Mouse (Mus musculus) G1E-ER4 (cell line): ENCODE measurements around the gene Ttc25. TPM values are rescaled to one million over a fixed set of nuclear protein-coding genes. Genes with fewer than 3 reads are reported as not detected.

Experiments used
- GATA1 ChIP-seq: IDR thresholded peaks from one replicate; pipeline ENCODE4 v1.8.0; 2012; ENCODE audit warnings: low read length, inconsistent platforms
- polyA plus RNA-seq: library from polyadenylated mRNA; stranded (reverse); fragments of >175 nt; gene quantifications from 2 replicates; pipeline ENCODE4 v1.2.3, GENCODE M21; 2012

Gene Ttc25
- polyA plus RNA-seq, 1 experiment: not detected

- no peak for TF ChIP-seq GATA1
Measured at GRCm38 (mm10) chr11:100605451-100605850, 60.0 kb downstream of the Ttc25 start.

GRCm38 (mm10) chr11:100607121-100607520 lies 61.7 kb downstream of the Ttc25 start:
- TF ChIP-seq GATA1: no peak

GRCm38 (mm10) chr11:100608796-100609195 lies 63.4 kb downstream of the Ttc25 start:
- TF ChIP-seq GATA1: no peak

- TF ChIP-seq GATA1: no peak
Measured at GRCm38 (mm10) chr11:100609355-100609996, 64.1 kb downstream of the Ttc25 start.

- no peak for TF ChIP-seq GATA1
Measured at GRCm38 (mm10) chr11:100609997-100610680, 64.7 kb downstream of the Ttc25 start.

GRCm38 (mm10) chr11:100611627-100612026 lies 66.2 kb downstream of the Ttc25 start:
- TF ChIP-seq GATA1: no peak

GRCm38 (mm10) chr11:100613241-100613640 lies 67.8 kb downstream of the Ttc25 start:
- no peak for TF ChIP-seq GATA1

GRCm38 (mm10) chr11:100616332-100616731 lies 70.9 kb downstream of the Ttc25 start:
- no peak for TF ChIP-seq GATA1

GRCm38 (mm10) chr11:100617480-100617879 lies 72.1 kb downstream of the Ttc25 start:
- TF ChIP-seq GATA1: no peak

GRCm38 (mm10) chr11:100618761-100619484 lies 73.5 kb downstream of the Ttc25 start, which contains the start of gene Nkiras2:
TSS of gene Nkiras2 (plus strand) at chr11:100619244.
- TF ChIP-seq GATA1: no peak

GRCm38 (mm10) chr11:100619485-100619975 lies 74.1 kb downstream of the Ttc25 start:
- TF ChIP-seq GATA1: no peak

GRCm38 (mm10) chr11:100619982-100620381 lies 74.6 kb downstream of the Ttc25 start, which contains the start of gene Dnajc7:
TSS of gene Dnajc7 (minus strand) at chr11:100620168.
- no peak for TF ChIP-seq GATA1

Other genes starting within 250 kb of the Ttc25 start
- gene Eif1, start 225.7 kb upstream of the Ttc25 start, polyA plus RNA-seq: 517 and 775 TPM in 2 replicates
- not detected in 2 replicates for gene Gast, start 211.2 kb upstream of the Ttc25 start, polyA plus RNA-seq
- gene Hap1, start 189.5 kb upstream of the Ttc25 start, polyA plus RNA-seq: not detected in 2 replicates
- not detected in 2 replicates for gene Jup, start 147.8 kb upstream of the Ttc25 start, polyA plus RNA-seq
- not detected in 2 replicates for gene P3h4, start 130.8 kb upstream of the Ttc25 start, polyA plus RNA-seq
- gene Fkbp10, start 129.9 kb upstream of the Ttc25 start, polyA plus RNA-seq: not detected in 2 replicates
- gene Nt5c3b, start 103.8 kb upstream of the Ttc25 start, polyA plus RNA-seq: 51.0 and 63.7 TPM in 2 replicates
- 0.09 TPM in 2 replicates for gene Klhl10, start 103.7 kb upstream of the Ttc25 start, polyA plus RNA-seq
- 3.4 and 3.8 TPM in 2 replicates for gene Klhl11, start 72.9 kb upstream of the Ttc25 start, polyA plus RNA-seq
- gene Acly, start 17.6 kb upstream of the Ttc25 start, polyA plus RNA-seq: 24.4 and 80.2 TPM in 2 replicates
- 2.9 and 3.7 TPM in 2 replicates for gene Cnp, start 29.3 kb downstream of the Ttc25 start, polyA plus RNA-seq
- gene Nkiras2, start 73.6 kb downstream of the Ttc25 start, polyA plus RNA-seq: 52.6 and 60.7 TPM in 2 replicates
- 96.0 and 111 TPM in 2 replicates for gene Dnajc7, start 74.6 kb downstream of the Ttc25 start, polyA plus RNA-seq
- gene Zfp385c, start 146.8 kb downstream of the Ttc25 start, polyA plus RNA-seq: not detected in 2 replicates
- gene Dhx58, start 158.7 kb downstream of the Ttc25 start, polyA plus RNA-seq: 1.2 and 2.4 TPM in 2 replicates
- 87.0 and 106 TPM in 2 replicates for gene Kat2a, start 166.9 kb downstream of the Ttc25 start, polyA plus RNA-seq
- 0.26 and 0.37 TPM in 2 replicates for gene Hspb9, start 168.2 kb downstream of the Ttc25 start, polyA plus RNA-seq
- gene Rab5c, start 192.6 kb downstream of the Ttc25 start, polyA plus RNA-seq: 345 and 399 TPM in 2 replicates
- 0.02 TPM in 1 of 2 replicates, not detected in the other for gene Kcnh4, start 214.3 kb downstream of the Ttc25 start, polyA plus RNA-seq
- gene Hcrt, start 217.3 kb downstream of the Ttc25 start, polyA plus RNA-seq: not detected in 2 replicates
- 4.4 and 5.2 TPM in 2 replicates for gene Ghdc, start 225.3 kb downstream of the Ttc25 start, polyA plus RNA-seq